ENCODE assay signal across 11 mouse cellular contexts in genomic region chr12:73715954-73716731, GRCm38 (mm10).
DNase-seq lines count a peak whose midpoint lies in the region; ATAC-seq lines count a peak whose summit lies in the region.
"Had no signal": no experiment of that assay in that cellular context is flagged by ENCODE, and none has a peak within 500 bp of the region (broad histone marks: within the 10 kb centered on the region; RNA-seq: fewer than 3 reads in every experiment).

No protein-coding gene starts in this region.

- no peaks in the 10 kb centered on the region for H3K27me3 ChIP-seq in forebrain, embryonic 13.5 days
- H3K27me3 ChIP-seq in forebrain, embryonic 11.5 days (ENCODE audit: control insufficient read depth, insufficient read depth, low read length): no peaks in the 10 kb centered on the region
- H3K27me3 ChIP-seq in splenic B cell, adult 2 months (ENCODE audit: control insufficient read depth, insufficient read depth, low read length, poor library complexity, severe bottlenecking): no peaks in the 10 kb centered on the region
- H3K27me3 ChIP-seq: heart, embryonic 12.5 days had no signal

- H3K4me3 ChIP-seq in forebrain, embryonic 13.5 days: no peak overlapping the region
- no peak overlapping the region for H3K4me3 ChIP-seq in forebrain, embryonic 11.5 days (ENCODE audit: low read depth, low read length)
- H3K4me3 ChIP-seq: forebrain, embryonic 10.5 days; heart, embryonic 12.5 days had no signal

- no peak overlapping the region for H3K9ac ChIP-seq in forebrain, embryonic 13.5 days
- H3K9ac ChIP-seq in forebrain, embryonic 11.5 days (ENCODE audit: low read length): no peak overlapping the region
- H3K9ac ChIP-seq: heart, embryonic 12.5 days; liver, embryonic 14.5 days had no signal

- 64% methylated on average over 21 of the region's 21 CpGs for WGBS in forebrain, embryonic 13.5 days
- WGBS in forebrain, embryonic 11.5 days: 80% methylated on average over 21 of the region's 21 CpGs

- 0 out of 2 replicates have a peak, but pooled peaks have one; percentile 51 for ATAC-seq in forebrain, embryonic 13.5 days
- no peak for ATAC-seq in forebrain, embryonic 11.5 days (replicated peaks; ENCODE audit: low FRiP score)
- ATAC-seq in megakaryocyte, adult 5-6 weeks (ENCODE audit: poor library complexity, severe bottlenecking): peak; percentile 89

- no peaks in the 10 kb centered on the region for H3K36me3 ChIP-seq in forebrain, embryonic 13.5 days (ENCODE audit: poor library complexity, severe bottlenecking)
- no peaks in the 10 kb centered on the region for H3K36me3 ChIP-seq in forebrain, embryonic 11.5 days (ENCODE audit: control insufficient read depth, insufficient read depth, low read length)
- no peaks in the 10 kb centered on the region for H3K36me3 ChIP-seq in splenic B cell, adult 2 months (ENCODE audit: control insufficient read depth, insufficient read depth, low read length, poor library complexity, severe bottlenecking)
- H3K36me3 ChIP-seq: forebrain, embryonic 10.5 days; heart, embryonic 12.5 days had no signal

- no peaks in the 10 kb centered on the region for H3K4me1 ChIP-seq in forebrain, embryonic 13.5 days
- no peaks in the 10 kb centered on the region for H3K4me1 ChIP-seq in forebrain, embryonic 11.5 days (replicated peaks; ENCODE audit: control insufficient read depth, insufficient read depth, low read length)

- no peak for DNase-seq in forebrain, embryonic 11.5 days (ENCODE audit: low spot score)
- peak; percentile 57 for DNase-seq in thymus, postnatal 0 days (ENCODE audit: low spot score)
- DNase-seq in thymus, postnatal 14 days: no peak
- DNase-seq in splenic B cell, adult 2 months (ENCODE audit: low read depth, low spot score): peak; percentile 64
- DNase-seq in heart, adult 9 months (ENCODE audit: low spot score in 2 of 2): no peak
- no peak for DNase-seq in urinary bladder, postnatal 14 days (ENCODE audit: low spot score)

- H3K4me2 ChIP-seq in forebrain, embryonic 13.5 days: no peak overlapping the region
- no peak overlapping the region for H3K4me2 ChIP-seq in forebrain, embryonic 11.5 days (ENCODE audit: low read depth, low read length, severe bottlenecking)
- H3K4me2 ChIP-seq: heart, embryonic 12.5 days had no signal

- H3K9me3 ChIP-seq in forebrain, embryonic 13.5 days (replicated peaks): no peaks in the 10 kb centered on the region
- H3K9me3 ChIP-seq in forebrain, embryonic 11.5 days (ENCODE audit: control insufficient read depth, low read length): no peaks in the 10 kb centered on the region
- H3K9me3 ChIP-seq: forebrain, embryonic 10.5 days; heart, embryonic 12.5 days had no signal

- H3K27ac ChIP-seq in forebrain, embryonic 13.5 days: no peak overlapping the region
- H3K27ac ChIP-seq in forebrain, embryonic 11.5 days (ENCODE audit: low read depth, low read length): no peak overlapping the region
- H3K27ac ChIP-seq: forebrain, embryonic 10.5 days; liver, embryonic 14.5 days had no signal

Comparison
In these comparisons a context has a peak if more than half of its experiments do, and no peak if none do; other contexts are left out.
1. DNase-seq: peak in thymus, postnatal 0 days (single experiment) and splenic B cell, adult 2 months (single experiment); none in forebrain, embryonic 11.5 days (single experiment), thymus, postnatal 14 days (single experiment), heart, adult 9 months (0 of 2) and urinary bladder, postnatal 14 days (single experiment).